In genomic region chr13:70601566-70601965, GRCm38 (mm10) we compare ENCODE assay signal across 17 mouse cellular contexts.
"Had no signal": no experiment of that assay in that cellular context is flagged by ENCODE, and none has a peak within 500 bp of the region (broad histone marks: within the 10 kb centered on the region; RNA-seq: fewer than 3 reads in every experiment).

No protein-coding gene starts in this region.

- DNase-seq: kidney, postnatal 25 days; layer of hippocampus, adult 9-11 months; liver, embryonic 13.5 days; lung, adult 2 months; right cerebral cortex, adult 18-20 months; right cerebral cortex, postnatal 25 days; spleen, adult 18-20 months; thymus, postnatal 36 days had no signal

- H3K27ac ChIP-seq: kidney, postnatal 0 days; layer of hippocampus, adult 2 months; left cerebral cortex, adult 2 months; liver, embryonic 13.5 days; macrophage; midbrain, embryonic 12.5 days; midbrain, embryonic 15.5 days; neural tube, embryonic 12.5 days; neural tube, embryonic 15.5 days; stomach, embryonic 15.5 days had no signal

- ATAC-seq: midbrain, embryonic 15.5 days had no signal

- H3K4me3 ChIP-seq: layer of hippocampus, adult 2 months; left cerebral cortex, adult 2 months; liver, embryonic 13.5 days; midbrain, embryonic 12.5 days; midbrain, embryonic 15.5 days; neural tube, embryonic 12.5 days; neural tube, embryonic 15.5 days; stomach, embryonic 15.5 days had no signal

- H3K9me3 ChIP-seq: liver, embryonic 13.5 days; midbrain, embryonic 12.5 days; midbrain, embryonic 15.5 days; neural tube, embryonic 12.5 days; neural tube, embryonic 15.5 days; stomach, embryonic 15.5 days had no signal

- H3K27me3 ChIP-seq: liver, embryonic 13.5 days; midbrain, embryonic 12.5 days; midbrain, embryonic 15.5 days; neural tube, embryonic 12.5 days; neural tube, embryonic 15.5 days; stomach, embryonic 15.5 days had no signal

- H3K4me1 ChIP-seq: liver, embryonic 13.5 days; midbrain, embryonic 12.5 days; midbrain, embryonic 15.5 days; neural tube, embryonic 12.5 days; neural tube, embryonic 15.5 days; stomach, embryonic 15.5 days had no signal

- H3K4me2 ChIP-seq: liver, embryonic 13.5 days; midbrain, embryonic 12.5 days; midbrain, embryonic 15.5 days; neural tube, embryonic 12.5 days; neural tube, embryonic 15.5 days; stomach, embryonic 15.5 days had no signal

- H3K9ac ChIP-seq: liver, embryonic 13.5 days; midbrain, embryonic 12.5 days; midbrain, embryonic 15.5 days; neural tube, embryonic 12.5 days; neural tube, embryonic 15.5 days; stomach, embryonic 15.5 days had no signal
